Mouse (Mus musculus): Measurements from ENCODE around the gene H2-T24. TPM values are rescaled to one million over a fixed set of nuclear protein-coding genes. Genes with fewer than 3 reads are reported as not detected.
A peak's percentile ranks its signal among the peaks of the same experiment; 100 is the strongest.

H2-T24 gene
- total RNA-seq, 2 experiments from 2014 or later = 0.49 to 0.57 TPM

GRCm38 (mm10) chr17:35997713-35998510 lies 22.4 kb downstream of the H2-T24 start:
- intact Hi-C loops (cut with DNase I) = loop anchor here (5.0 to 10.0 kb wide), 3 partner anchors 47 to 194 kb away; partner anchors contain the start of genes Gm6034, H2-T22 and H2-T3
- DNase-seq (ENCODE audit: extremely low spot score in 1 of 2, low spot score in 2 of 2) = no peak

- intact Hi-C loops (cut with DNase I) = loop anchor here (5.0 to 10.0 kb wide), 3 partner anchors 48 to 195 kb away; partner anchors contain the start of genes Gm6034, H2-T22 and H2-T3
- DNase-seq (ENCODE audit: extremely low spot score in 1 of 2, low spot score in 2 of 2) = peak; percentile 91 to 93
These were observed 23.4 kb downstream of the H2-T24 start for GRCm38 (mm10) chr17:35996949-35997348.

GRCm38 (mm10) chr17:35994879-35995240 lies 25.5 kb downstream of the H2-T24 start:
- DNase-seq (ENCODE audit: extremely low spot score in 1 of 2, low spot score in 2 of 2) = no peak
- intact Hi-C loops (cut with DNase I) = loop anchor here (5.0 to 10.0 kb wide), 3 partner anchors 50 to 197 kb away; partner anchors contain the start of genes Gm6034, H2-T22 and H2-T3

- peak; percentile 79 to 86 for DNase-seq (ENCODE audit: extremely low spot score in 1 of 2, low spot score in 2 of 2)
- intact Hi-C loops (cut with DNase I) = loop anchor here (10.0 kb wide), 1 partner anchor 50 kb away; the partner anchor contains the start of genes Gm6034 and H2-T22
These were observed 26.0 kb downstream of the H2-T24 start for GRCm38 (mm10) chr17:35994175-35994878.

- peak; percentile 73 to 84 for DNase-seq (ENCODE audit: extremely low spot score in 1 of 2, low spot score in 2 of 2)
- intact Hi-C loops (cut with DNase I) = loop anchor here (10.0 kb wide), 1 partner anchor 51 kb away; the partner anchor contains the start of genes Gm6034 and H2-T22
These were observed 26.7 kb downstream of the H2-T24 start for GRCm38 (mm10) chr17:35993675-35994074.

GRCm38 (mm10) chr17:35991781-35992180 lies 28.6 kb downstream of the H2-T24 start:
- intact Hi-C loops (cut with DNase I) = loop anchor here (10.0 kb wide), 1 partner anchor 53 kb away; the partner anchor contains the start of genes Gm6034 and H2-T22
- DNase-seq (ENCODE audit: extremely low spot score in 1 of 2, low spot score in 2 of 2) = no peak

- DNase-seq (ENCODE audit: extremely low spot score in 1 of 2, low spot score in 2 of 2) = no peak
- intact Hi-C loops (cut with DNase I) = no loop called here
These were observed 38.6 kb downstream of the H2-T24 start for GRCm38 (mm10) chr17:35981776-35982175.

GRCm38 (mm10) chr17:35980363-35980754 lies 40.0 kb downstream of the H2-T24 start:
- peak in 1 of 2 experiments; percentile 81 for DNase-seq (ENCODE audit: extremely low spot score in 1 of 2, low spot score in 2 of 2)
- intact Hi-C loops (cut with DNase I) = no loop called here

GRCm38 (mm10) chr17:35979401-35980362 lies 40.7 kb downstream of the H2-T24 start, which contains the start of the genes Gnl1 and Prr3:
TSS of gene Gnl1 (plus strand) at chr17:35979851.
TSS of gene Prr3 (minus strand) at chr17:35980236.
- DNase-seq (ENCODE audit: extremely low spot score in 1 of 2, low spot score in 2 of 2) = peak; percentile 89 to 94
- intact Hi-C loops (cut with DNase I) = no loop called here

- intact Hi-C loops (cut with DNase I) = no loop called here
- peak; percentile 87 to 91 for DNase-seq (ENCODE audit: extremely low spot score in 1 of 2, low spot score in 2 of 2)
These were observed 41.5 kb downstream of the H2-T24 start for GRCm38 (mm10) chr17:35978811-35979400.

GRCm38 (mm10) chr17:35972131-35972530 lies 48.2 kb downstream of the H2-T24 start:
- DNase-seq (ENCODE audit: extremely low spot score in 1 of 2, low spot score in 2 of 2) = no peak
- intact Hi-C loops (cut with DNase I) = no loop called here

- intact Hi-C loops (cut with DNase I) = no loop called here
- DNase-seq (ENCODE audit: extremely low spot score in 1 of 2, low spot score in 2 of 2) = peak; percentile 97 to 99
These were observed 50.7 kb downstream of the H2-T24 start, which contains the start of gene Abcf1 for GRCm38 (mm10) chr17:35969418-35970389. TSS of gene Abcf1 (minus strand) at chr17:35969761.

- intact Hi-C loops (cut with DNase I) = no loop called here
- no peak for DNase-seq (ENCODE audit: extremely low spot score in 1 of 2, low spot score in 2 of 2)
These were observed 52.7 kb downstream of the H2-T24 start for GRCm38 (mm10) chr17:35967621-35968020.

GRCm38 (mm10) chr17:35963279-35963678 lies 57.1 kb downstream of the H2-T24 start:
- intact Hi-C loops (cut with DNase I) = loop anchor here (5.0 kb wide), 1 partner anchor 36 kb away; no protein-coding TSS in a partner anchor
- DNase-seq (ENCODE audit: extremely low spot score in 1 of 2, low spot score in 2 of 2) = no peak

- intact Hi-C loops (cut with DNase I) = no loop called here
- DNase-seq (ENCODE audit: extremely low spot score in 1 of 2, low spot score in 2 of 2) = no peak
These were observed 61.7 kb downstream of the H2-T24 start for GRCm38 (mm10) chr17:35958533-35959223.

All from left cerebral cortex, postnatal 10 days (tissue).